Mouse (Mus musculus) megakaryocyte, embryonic 14.5 days (primary cell): ENCODE data around the gene Chchd5. TPM values are rescaled to one million over a fixed set of nuclear protein-coding genes. Genes with fewer than 3 reads are reported as not detected.

ENCODE experiments used
- H3K27me3 ChIP-seq: replicated peaks from 2 replicates; pipeline ENCODE3; 2012; ENCODE audit warnings: inconsistent platforms
- H3K36me3 ChIP-seq: replicated peaks from 2 replicates; pipeline ENCODE3; 2012; ENCODE audit warnings: low read length, inconsistent platforms, mixed read lengths
- H3K4me1 ChIP-seq: 2 replicates; pipeline ENCODE4 v1.6.1; 2012; ENCODE audit warnings: inconsistent platforms
- H3K4me3 ChIP-seq: replicated peaks from 2 replicates; pipeline ENCODE3; 2012; ENCODE audit warnings: moderate library complexity, mild to moderate bottlenecking, inconsistent platforms
- H3K9me3 ChIP-seq: 2 replicates; pipeline ENCODE4 v1.6.1; 2012; ENCODE audit warnings: inconsistent platforms
- FLI1 ChIP-seq: IDR thresholded peaks from 2 replicates; pipeline ENCODE4 v1.6.1; 2012; ENCODE audit warnings: low read length, inconsistent platforms, mixed read lengths
- GATA1 ChIP-seq: IDR thresholded peaks from 3 replicates; pipeline ENCODE4 v1.6.1; 2012; ENCODE audit warnings: mixed read lengths, low read length, inconsistent platforms, borderline replicate concordance
- polyA plus RNA-seq: library from polyadenylated mRNA; stranded (reverse); fragments of >175 nt; gene quantifications from 2 replicates; pipeline ENCODE4 v1.2.3, GENCODE M21; 2012; ENCODE audit warnings: low replicate concordance; ENCODE audit not compliant: insufficient read depth

Chchd5 gene
- polyA plus RNA-seq: 6.1 and 19.5 TPM in 2 replicates

DNA sequence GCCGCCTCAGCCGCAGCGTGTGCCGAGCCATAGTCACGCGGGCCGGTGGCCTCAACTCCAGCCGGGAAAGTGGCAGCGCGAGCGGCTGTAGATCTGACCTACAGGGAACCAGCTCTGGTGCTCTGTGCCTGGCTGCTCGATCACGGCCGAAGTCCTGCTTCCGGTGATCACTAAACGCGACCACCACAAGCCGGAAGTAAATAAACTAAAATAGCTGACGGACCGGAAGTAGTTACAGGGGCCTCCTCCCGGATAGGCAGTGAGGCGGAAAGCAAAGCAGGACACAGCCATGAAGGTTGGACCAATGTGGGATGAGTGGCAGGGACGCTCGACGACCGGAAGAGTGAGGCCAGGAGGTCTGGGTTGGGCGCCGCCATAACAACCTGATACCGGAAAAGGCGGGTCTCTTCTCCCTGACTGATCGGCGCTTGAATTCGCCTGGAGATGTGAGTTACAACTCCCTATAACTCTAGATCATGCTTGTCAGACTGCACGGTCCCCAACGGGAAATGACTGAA is at the start of gene Chchd5:
TSS of gene Chchd5 (plus strand) at position 289 of the 518 bp plus-strand sequence.
- Histone ChIP-seq H3K9me3 (no peaks in the 10 kb centered on the region), H3K36me3 (peaks cover 70% of the 10 kb centered on the region), H3K4me1 (peaks cover 38% of the 10 kb centered on the region), H3K27me3 (no peaks in the 10 kb centered on the region), H3K4me3 (peak within 1 kb of the TSS; percentile 94)
- TF ChIP-seq FLI1 (peak; percentile 99; the same call in 1 of the 2 replicates), GATA1 (no peak)

DNA sequence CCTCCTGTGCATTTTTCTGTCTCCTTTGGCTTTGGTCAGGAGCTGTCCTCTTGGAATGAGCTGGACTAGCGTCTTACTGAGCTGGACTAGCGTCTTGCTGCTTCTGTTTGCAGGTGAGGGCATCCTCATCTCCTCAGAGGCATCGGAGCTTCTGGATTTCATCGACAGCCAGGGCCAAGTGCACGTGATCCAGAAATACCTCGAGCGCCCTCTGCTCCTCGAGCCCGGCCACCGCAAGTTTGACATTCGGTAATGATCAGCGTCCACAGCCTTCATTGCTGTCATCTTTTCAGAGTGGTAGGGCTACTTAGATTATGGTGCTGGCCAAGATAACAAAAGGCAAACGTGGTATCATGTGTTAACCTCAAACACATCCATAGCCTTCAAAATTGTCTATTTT is 48.4 kb upstream of the Chchd5 start:
- TF ChIP-seq FLI1 (no peak), GATA1 (no peak)

DNA sequence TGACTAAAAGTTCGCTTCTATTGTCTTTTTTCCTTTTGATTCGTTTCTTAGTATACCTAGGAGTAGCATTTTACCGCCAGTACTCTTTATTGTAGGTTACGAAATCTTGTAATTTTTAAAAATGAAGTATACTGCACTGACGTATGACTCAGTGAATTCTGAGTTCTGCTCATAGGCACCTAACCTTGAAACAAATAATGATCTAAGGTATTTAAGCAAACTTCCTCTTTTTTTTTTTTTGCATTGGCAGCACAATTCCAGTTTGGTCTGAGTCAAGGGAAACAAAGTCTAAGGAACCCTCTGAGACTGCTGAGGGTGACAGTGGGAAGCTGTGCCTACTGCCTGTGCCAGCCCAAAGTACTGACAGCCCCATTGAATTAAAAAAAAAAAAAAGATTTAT is 46.0 kb upstream of the Chchd5 start:
- H3K36me3 ChIP-seq: peaks cover 20% of the 10 kb centered on the region
- H3K9me3 ChIP-seq: peaks cover 12% of the 10 kb centered on the region
- no peaks in the 10 kb centered on the region for H3K27me3 ChIP-seq
- no peak for TF ChIP-seq FLI1
- no peak for TF ChIP-seq GATA1
- H3K4me1 ChIP-seq: peaks cover 4% of the 10 kb centered on the region; the same call in 1 of the 2 replicates
- no peak overlapping the region for H3K4me3 ChIP-seq

More for the DNA sequence above, 48.4 kb upstream of the Chchd5 start:
- Histone ChIP-seq H3K27me3 (no peaks in the 10 kb centered on the region), H3K4me3 (no peak overlapping the region), H3K4me1 (peaks cover 12% of the 10 kb centered on the region; the same call in 1 of the 2 replicates), H3K36me3 (peaks cover 23% of the 10 kb centered on the region), H3K9me3 (peaks cover 15% of the 10 kb centered on the region)

DNA sequence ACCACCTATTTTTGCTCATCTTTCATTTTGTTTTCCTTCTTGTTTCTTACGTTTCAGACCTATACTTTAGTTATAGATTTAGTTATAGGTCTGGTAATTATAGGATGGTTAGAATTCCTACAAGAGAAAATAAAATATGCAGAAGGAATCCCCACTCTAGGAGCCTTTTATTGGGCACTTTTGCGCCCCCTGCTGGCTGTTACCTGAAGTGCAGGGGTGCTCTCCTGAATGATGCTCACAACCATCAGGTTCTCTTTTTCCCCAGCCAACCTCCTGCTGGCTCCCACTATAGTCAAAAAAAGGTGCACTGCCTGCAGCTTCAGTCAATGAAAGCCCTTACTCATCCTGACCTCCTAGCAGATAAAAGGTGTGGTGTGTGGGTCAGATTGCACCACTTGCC is 44.5 kb upstream of the Chchd5 start:
- TF ChIP-seq GATA1 (no peak), FLI1 (no peak)
- no peaks in the 10 kb centered on the region for H3K4me1 ChIP-seq
- no peak overlapping the region for H3K4me3 ChIP-seq
- no peaks in the 10 kb centered on the region for H3K27me3 ChIP-seq
- peaks cover 16% of the 10 kb centered on the region for H3K36me3 ChIP-seq
- peaks cover 9% of the 10 kb centered on the region for H3K9me3 ChIP-seq

DNA sequence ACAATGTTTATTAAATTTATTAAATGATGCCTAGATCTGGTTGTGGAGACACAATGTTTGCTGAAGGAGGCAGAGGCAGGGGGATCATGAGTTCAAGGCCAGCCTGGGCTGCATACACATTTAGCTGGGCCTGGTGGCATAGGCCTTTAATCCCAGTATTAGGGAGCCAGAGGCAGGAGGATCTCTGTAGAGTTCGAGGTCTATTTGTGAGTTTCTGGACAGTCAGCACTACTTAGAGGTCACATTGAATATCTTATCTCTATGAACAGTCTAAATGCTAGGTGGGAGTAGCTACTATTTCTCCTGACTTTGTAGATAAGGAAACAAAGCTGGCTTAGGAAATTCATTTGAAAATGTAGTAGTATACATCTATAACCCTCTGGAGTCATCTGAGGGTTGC is 42.0 kb upstream of the Chchd5 start:
- TF ChIP-seq GATA1 (no peak), FLI1 (no peak)
- Histone ChIP-seq H3K27me3 (no peaks in the 10 kb centered on the region), H3K36me3 (peaks cover 13% of the 10 kb centered on the region), H3K9me3 (peaks cover 9% of the 10 kb centered on the region), H3K4me1 (peaks cover 8% of the 10 kb centered on the region), H3K4me3 (no peak overlapping the region)

DNA sequence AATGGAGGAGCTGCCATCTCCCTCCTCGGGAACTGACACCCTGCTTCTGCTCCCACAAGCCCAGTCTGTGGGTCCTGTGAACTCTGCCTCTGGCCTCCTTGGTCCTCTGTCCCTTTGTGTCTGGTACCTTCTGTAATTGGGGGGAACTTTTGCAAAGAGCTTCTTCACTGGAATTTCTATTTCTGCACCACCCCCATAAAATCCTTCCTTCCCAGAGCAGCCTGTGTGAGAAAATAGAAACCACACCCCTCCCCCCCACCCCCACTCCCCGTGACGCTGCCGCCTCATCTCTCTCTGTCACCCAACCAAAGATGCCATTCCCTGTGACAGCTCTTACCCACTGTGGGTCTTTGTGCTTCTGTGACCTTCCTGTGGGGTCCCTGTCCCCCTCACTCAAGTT is 39.1 kb upstream of the Chchd5 start:
- peaks cover 9% of the 10 kb centered on the region for H3K4me1 ChIP-seq
- no peak overlapping the region for H3K4me3 ChIP-seq
- H3K36me3 ChIP-seq: peaks cover 30% of the 10 kb centered on the region
- TF ChIP-seq GATA1 (no peak), FLI1 (no peak)
- peaks cover 5% of the 10 kb centered on the region for H3K9me3 ChIP-seq
- no peaks in the 10 kb centered on the region for H3K27me3 ChIP-seq

DNA sequence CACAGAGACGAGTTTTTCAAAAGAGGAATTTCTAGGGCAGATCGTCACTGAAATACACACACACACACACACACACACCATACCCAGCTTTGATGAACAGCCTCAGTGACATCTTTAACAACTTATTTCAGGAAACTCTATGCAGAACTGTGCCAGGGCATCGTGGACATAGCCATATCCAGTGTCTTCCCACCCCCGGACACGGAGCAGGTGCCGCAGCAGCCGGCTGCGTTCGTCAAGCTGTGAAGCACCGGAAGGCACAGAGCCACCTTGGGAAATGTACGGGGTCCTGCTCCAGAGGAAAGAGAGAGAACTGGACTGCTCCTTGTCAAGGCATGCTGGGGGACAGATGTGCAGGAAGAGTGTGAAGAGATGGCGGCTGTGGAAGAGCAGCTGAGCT is 36.7 kb upstream of the Chchd5 start:
- no peak for TF ChIP-seq GATA1
- no peak for TF ChIP-seq FLI1
- H3K27me3 ChIP-seq: no peaks in the 10 kb centered on the region
- H3K4me3 ChIP-seq: no peak overlapping the region
- peaks cover 9% of the 10 kb centered on the region for H3K4me1 ChIP-seq
- peaks cover 24% of the 10 kb centered on the region for H3K36me3 ChIP-seq
- H3K9me3 ChIP-seq: no peaks in the 10 kb centered on the region

DNA sequence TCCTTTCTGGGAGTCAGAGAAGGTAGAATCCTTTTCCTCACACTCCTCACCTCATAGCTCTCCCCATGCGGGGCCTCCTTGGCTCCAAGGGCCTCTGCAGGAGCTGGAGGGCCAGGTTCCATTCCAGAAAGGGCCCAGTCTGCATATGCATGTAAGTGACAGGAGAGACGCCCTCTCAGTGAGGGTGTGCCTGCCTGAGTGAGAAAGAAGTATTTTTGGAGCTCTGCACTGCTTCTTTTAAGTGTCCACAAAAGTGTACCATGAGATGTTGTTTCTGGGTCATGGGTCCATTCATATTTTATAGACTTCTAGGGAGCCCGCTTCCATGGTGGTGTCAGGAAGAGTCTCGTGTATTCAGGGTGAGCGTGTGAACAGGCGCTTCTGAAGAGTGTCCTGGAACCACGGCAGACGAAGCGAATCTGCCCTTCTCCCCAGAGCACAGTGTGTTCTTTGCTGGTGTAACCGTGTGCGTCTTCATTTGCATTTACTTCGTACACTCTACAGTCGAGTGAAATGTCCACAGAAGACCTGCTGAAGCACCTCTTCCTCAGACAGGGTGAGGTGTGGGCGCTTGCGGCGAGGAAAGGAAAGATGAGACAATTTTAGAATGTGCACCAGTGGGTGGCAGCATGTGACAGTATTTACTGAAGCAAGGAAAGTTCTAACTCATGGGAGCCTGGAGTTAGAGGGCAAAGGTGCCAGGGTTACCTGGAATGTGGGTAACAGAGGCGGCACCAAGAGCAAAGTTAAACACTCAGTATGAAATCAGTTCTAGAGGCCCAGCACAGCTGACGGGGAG is 35.4 kb upstream of the Chchd5 start:
- H3K27me3 ChIP-seq: no peaks in the 10 kb centered on the region
- H3K4me1 ChIP-seq: peaks cover 9% of the 10 kb centered on the region
- TF ChIP-seq FLI1: no peak
- TF ChIP-seq GATA1: no peak
- H3K4me3 ChIP-seq: no peak overlapping the region
- peaks cover 21% of the 10 kb centered on the region for H3K36me3 ChIP-seq
- no peaks in the 10 kb centered on the region for H3K9me3 ChIP-seq

DNA sequence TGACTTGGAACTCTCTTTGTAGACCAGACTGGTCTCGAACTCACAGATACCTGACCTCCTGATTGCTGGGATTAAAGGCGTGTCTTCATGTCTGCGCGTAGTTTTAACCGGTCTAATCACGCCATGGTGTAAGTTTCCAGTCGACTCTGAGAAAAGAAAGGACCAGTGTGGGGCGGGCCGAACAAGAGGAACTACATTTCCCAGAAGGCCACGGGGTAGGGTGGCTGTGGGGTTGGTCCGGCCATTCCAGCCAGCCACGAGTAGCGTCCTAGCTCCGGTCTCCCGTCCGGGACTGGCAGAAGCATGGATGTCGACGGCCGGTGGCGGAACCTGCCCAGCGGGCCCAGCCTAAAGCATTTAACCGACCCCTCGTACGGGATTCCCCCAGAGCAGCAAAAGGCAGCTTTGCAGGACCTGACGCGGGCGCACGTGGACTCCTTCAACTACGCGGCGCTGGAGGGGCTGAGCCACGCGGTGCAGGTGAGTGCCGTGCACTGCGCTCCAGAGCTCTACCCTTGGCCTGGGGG is 28.7 kb upstream of the Chchd5 start, which contains the start of gene Polr1b:
TSS of gene Polr1b (plus strand) at position 212 of the 527 bp plus-strand sequence.
- H3K4me1 ChIP-seq: peaks cover 17% of the 10 kb centered on the region
- no peaks in the 10 kb centered on the region for H3K27me3 ChIP-seq
- H3K4me3 ChIP-seq: peak within 1 kb of the TSS; percentile 99
- TF ChIP-seq FLI1 (no peak), GATA1 (no peak)
- H3K36me3 ChIP-seq: peaks cover 35% of the 10 kb centered on the region
- H3K9me3 ChIP-seq: no peaks in the 10 kb centered on the region

DNA sequence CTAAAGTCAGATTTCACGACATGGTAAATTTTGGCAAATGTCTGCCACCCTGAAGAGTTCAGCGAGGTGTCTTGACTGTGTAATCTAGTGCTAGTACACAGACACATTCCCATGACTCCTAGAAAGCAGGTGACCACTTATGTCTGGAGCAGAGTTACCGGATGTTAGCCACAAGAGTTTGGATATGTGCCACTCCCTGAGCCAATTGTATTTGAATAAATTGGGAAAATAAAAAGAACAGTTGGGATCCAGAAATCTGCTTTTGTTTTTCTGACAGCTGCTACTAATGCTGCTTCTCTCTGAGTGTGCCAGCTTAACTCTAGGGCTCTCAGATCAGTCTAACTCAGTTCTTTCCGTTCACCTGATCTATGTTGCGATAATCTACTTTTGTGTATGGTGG is 16.6 kb upstream of the Chchd5 start:
- Histone ChIP-seq H3K4me1 (0 out of 2 replicates have a peak, but pooled peaks cover 3% of the 10 kb centered on the region), H3K4me3 (no peak overlapping the region), H3K36me3 (peaks cover 92% of the 10 kb centered on the region), H3K27me3 (no peaks in the 10 kb centered on the region), H3K9me3 (no peaks in the 10 kb centered on the region)
- no peak for TF ChIP-seq GATA1
- TF ChIP-seq FLI1: no peak
